Mouse (Mus musculus): ENCODE results near the gene Pdzph1. TPM values are rescaled to one million over a fixed set of nuclear protein-coding genes. Genes with fewer than 3 reads are reported as not detected.

The Pdzph1 gene
- polyA plus RNA-seq, 1 experiment, result not detected

GRCm38 (mm10) chr17:58923901-58924476 lies 67.2 kb downstream of the Pdzph1 start:
- DNase-seq (ENCODE audit: low read depth, low spot score), result no peak
- WGBS, result 61% methylated on average over 11 of the region's 11 CpGs

GRCm38 (mm10) chr17:58923316-58923866 lies 67.8 kb downstream of the Pdzph1 start:
- DNase-seq (ENCODE audit: low read depth, low spot score), result no peak
- WGBS, result 76% methylated on average over 7 of the region's 7 CpGs

DNA sequence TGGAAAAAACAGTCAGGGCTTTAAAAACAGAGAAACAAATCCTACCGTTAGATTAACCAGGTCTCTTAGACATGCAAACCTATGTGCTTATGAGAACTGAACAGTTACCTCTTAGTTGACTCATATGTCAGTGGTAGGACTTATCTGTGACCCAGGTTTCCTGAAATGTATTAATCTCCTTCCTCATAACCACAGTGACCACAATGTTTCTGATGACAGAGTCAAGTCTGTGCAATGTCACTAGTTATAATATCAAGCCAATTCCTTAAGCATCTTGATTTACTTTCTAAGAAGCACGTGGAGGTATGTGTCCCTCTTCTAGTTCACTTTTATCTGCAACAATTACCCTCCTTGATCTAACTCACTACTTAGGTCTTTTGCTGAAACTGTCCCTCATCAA lies 68.4 kb downstream of the Pdzph1 start:
- no peak for DNase-seq (ENCODE audit: low read depth, low spot score)
- 75% methylated on average over 2 of the region's 2 CpGs for WGBS

DNA sequence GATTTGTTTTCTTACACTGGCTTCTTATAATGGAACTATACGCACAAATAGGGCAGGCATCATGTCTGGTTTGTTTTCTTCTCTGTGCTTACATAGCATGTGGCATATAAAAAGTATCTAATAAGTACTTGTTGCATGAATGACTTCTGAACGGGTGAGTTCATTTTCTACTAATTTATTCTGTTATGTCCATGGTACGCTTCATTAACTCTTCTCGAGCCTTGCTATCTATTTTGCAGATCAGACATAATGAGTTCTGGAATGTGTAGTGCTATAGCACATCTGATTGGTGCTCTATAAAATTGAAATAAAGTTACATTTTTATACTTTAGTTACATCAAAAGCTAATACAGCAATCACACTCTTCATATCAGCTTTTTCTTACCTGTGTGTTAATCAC lies 71.2 kb downstream of the Pdzph1 start:
- WGBS, result 80% methylated on average over 4 of the region's 4 CpGs
- no peak for DNase-seq (ENCODE audit: low read depth, low spot score)

- no peak for DNase-seq (ENCODE audit: low read depth, low spot score)
Measured at GRCm38 (mm10) chr17:58919061-58919460, 72.1 kb downstream of the Pdzph1 start.

DNA sequence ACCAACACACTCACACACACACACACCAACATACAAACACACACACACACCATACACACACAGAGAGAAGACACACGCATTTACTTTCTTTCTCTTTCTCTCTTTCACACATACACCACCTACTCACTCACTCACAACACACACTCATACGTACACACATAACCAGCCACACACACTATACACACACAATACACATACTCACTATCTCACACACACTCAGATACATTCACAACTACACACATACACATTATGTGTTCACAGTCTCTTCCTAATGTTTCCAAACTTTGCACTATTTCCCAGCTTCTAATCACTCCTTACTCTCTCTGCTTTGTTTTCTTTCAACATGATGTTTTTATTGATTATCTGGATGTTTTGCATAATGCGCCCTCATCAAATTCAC lies 72.6 kb downstream of the Pdzph1 start:
- WGBS, result 74% methylated on average over 3 of the region's 3 CpGs
- DNase-seq (ENCODE audit: low read depth, low spot score), result no peak

More at GRCm38 (mm10) chr17:58919061-58919460, 72.1 kb downstream of the Pdzph1 start:
- WGBS, result 22% methylated on average over 8 of the region's 8 CpGs

DNA sequence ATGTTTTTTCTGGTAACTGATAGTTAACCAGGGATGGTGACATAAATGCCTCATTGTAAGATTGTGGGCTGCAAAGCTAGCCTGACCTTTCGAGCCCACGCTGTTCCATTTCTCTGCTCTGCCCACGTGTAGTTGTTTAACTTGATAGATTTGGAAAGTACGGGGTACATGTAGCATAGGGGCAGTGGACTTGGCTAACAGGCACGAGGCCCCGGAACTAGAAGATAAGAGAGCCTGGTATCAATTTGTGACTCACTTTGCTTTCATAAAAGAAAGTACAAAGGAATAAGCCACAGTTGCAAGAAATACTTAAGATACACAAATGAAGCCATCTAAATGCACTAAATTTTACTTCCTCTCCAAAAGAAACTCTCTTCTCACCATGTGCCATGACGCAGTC lies 79.6 kb downstream of the Pdzph1 start:
- 79% methylated on average over 7 of the region's 7 CpGs for WGBS
- no peak for DNase-seq (ENCODE audit: low read depth, low spot score)

GRCm38 (mm10) chr17:58909061-58909661 lies 82.0 kb downstream of the Pdzph1 start:
- no peak for DNase-seq (ENCODE audit: low read depth, low spot score)
- WGBS, result 38% methylated on average over 8 of the region's 8 CpGs

GRCm38 (mm10) chr17:58906001-58906400 lies 85.2 kb downstream of the Pdzph1 start:
- DNase-seq (ENCODE audit: low read depth, low spot score), result no peak
- WGBS, result 59% methylated on average over 2 of the region's 2 CpGs

DNA sequence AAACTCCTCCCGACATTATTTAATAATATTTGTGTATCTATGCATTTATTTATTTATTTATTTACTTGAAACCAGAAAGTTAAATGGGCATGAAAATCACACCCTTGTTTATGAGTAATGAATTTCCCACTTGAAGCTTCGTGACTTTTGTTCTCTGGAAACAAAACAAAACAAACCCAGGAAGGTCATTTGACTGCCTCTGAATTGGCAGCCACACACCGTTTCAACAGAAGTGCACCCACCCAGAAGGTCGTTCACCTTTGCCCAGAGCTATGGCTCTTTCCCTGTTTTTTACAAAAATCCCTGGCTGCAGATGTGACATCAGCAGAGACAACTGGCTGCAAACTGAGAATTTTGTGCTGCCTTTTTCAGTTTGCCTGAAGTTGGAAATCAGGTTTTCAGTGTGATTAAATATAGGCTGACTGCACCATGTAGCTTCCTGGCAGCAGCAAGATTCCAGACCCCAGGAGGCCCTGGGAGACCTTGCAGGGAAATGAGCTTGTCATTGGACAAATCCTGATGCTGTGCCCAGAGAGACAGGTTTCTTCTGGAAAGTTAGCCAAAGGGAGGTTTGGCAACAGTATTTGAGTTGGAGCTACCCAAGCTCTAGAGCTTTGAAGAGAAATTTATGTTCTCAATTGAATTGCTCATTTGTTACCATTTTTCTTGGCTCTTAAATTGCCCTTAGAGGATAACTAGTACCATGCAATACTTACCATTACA lies 99.5 kb downstream of the Pdzph1 start:
- 27% methylated on average over 4 of the region's 4 CpGs for WGBS
- DNase-seq (ENCODE audit: low read depth, low spot score), result no peak

GRCm38 (mm10) chr17:58889905-58890645 lies 101.1 kb downstream of the Pdzph1 start:
- DNase-seq (ENCODE audit: low read depth, low spot score), result no peak
- WGBS, result 71% methylated on average over 4 of the region's 4 CpGs

- DNase-seq (ENCODE audit: low read depth, low spot score), result no peak
- WGBS, result 36% methylated on average over 1 of the region's 1 CpGs
Measured at GRCm38 (mm10) chr17:58884393-58884792, 106.8 kb downstream of the Pdzph1 start.

DNA sequence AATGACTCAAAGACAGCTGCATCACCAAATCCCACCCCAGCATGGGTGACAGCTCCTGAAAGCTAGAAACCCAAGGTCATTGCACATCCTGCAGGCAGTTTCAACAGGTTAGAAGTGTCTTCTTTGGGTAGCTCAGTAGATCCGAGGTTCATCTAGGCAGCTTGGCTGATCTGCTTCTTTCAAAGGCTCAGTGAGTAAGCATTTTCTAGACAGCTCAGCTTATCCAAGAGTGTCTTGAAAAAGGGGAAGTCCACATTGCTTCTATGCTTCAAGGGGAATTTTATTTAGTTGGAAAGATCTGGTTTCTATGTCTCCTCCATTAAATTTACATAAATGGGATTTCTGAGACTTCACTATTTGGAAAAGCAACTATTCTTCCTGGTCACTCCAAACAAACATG lies 117.8 kb downstream of the Pdzph1 start:
- WGBS, result 54% methylated on average over 1 of the region's 1 CpGs

GRCm38 (mm10) chr17:58870795-58871194 lies 120.4 kb downstream of the Pdzph1 start:
- no peak for DNase-seq (ENCODE audit: low read depth, low spot score)

More for the DNA sequence above, 117.8 kb downstream of the Pdzph1 start:
- DNase-seq (ENCODE audit: low read depth, low spot score), result no peak

Other genes with a start within 250 kb of the Pdzph1 start
- 1.8 and 3.6 TPM in 2 replicates for gene Nudt12, start 22.0 kb upstream of the Pdzph1 start, polyA plus RNA-seq (2012; rRNA removed)